Mouse (Mus musculus): ENCODE data around the gene Naglu.

Gene Naglu

DNA sequence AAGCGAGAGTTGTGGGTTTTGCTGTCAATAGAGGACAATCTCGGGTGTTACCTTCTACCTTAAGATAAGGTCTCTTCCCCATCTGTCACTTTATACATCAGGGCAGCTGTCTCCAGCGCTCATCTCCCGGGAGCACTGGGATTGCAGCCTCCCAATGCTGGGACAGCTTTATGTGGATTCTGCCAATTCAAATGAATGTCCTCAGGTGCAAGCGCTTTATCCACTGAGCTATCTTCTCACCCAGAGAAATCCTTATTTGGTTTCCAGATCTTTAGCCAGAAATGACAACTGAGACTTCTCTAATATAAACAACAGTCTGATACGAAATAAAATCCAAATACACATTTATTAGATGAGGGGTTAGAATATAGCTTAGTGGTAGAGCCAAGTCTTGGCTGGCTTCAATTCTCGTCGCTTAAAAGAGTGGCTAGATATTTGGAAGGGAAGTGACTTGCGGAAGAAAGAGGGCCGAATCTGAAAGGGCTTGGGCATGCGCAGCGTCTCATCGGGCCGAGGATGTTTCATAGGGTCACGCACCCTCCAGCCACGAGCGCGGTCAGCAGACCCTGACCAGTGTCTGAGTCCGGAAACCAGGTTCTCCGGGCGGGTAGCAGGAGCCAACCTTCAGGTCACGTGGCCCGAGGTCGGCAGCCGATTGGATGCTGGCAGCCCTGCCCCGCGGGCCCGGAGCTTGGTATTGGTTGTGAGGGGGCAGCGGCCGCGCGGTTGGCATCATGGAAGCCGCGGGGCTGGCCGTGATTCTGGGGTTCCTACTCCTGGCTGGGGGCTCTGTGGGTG is at the start of gene Naglu:
TSS of gene Naglu (plus strand) at position 622 of the 798 bp plus-strand sequence.
- peak; percentile 94 for DNase-seq (ENCODE audit: low spot score)

GRCm38 (mm10) chr11:101023371-101023770 is 46.4 kb upstream of the Naglu start:
- peak; percentile 29 for DNase-seq (ENCODE audit: low spot score)

- no peak for DNase-seq (ENCODE audit: low spot score)
Observed at GRCm38 (mm10) chr11:101024001-101024400, 45.8 kb upstream of the Naglu start.

GRCm38 (mm10) chr11:101027121-101027520 is 42.7 kb upstream of the Naglu start:
- no peak for DNase-seq (ENCODE audit: low spot score)

DNA sequence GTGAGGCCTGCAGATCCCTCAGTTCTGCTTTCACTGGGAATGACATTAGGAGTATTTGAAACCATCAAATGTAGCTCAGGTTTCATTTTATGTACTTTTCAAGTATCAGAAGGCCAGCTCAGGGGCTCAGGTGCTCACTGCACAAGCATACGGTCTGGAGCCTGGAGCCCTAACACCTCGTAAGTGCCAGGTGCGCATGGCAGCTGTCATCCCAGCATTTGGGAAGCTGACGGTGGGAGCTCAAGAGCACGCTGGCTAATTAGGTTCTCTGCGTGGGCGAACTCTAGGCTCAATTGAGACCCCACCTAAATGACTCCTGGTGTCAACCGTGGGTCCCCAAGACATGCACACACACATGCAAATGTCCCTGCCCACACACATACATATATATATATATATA is 40.5 kb upstream of the Naglu start:
- no peak for DNase-seq (ENCODE audit: low spot score)

DNA sequence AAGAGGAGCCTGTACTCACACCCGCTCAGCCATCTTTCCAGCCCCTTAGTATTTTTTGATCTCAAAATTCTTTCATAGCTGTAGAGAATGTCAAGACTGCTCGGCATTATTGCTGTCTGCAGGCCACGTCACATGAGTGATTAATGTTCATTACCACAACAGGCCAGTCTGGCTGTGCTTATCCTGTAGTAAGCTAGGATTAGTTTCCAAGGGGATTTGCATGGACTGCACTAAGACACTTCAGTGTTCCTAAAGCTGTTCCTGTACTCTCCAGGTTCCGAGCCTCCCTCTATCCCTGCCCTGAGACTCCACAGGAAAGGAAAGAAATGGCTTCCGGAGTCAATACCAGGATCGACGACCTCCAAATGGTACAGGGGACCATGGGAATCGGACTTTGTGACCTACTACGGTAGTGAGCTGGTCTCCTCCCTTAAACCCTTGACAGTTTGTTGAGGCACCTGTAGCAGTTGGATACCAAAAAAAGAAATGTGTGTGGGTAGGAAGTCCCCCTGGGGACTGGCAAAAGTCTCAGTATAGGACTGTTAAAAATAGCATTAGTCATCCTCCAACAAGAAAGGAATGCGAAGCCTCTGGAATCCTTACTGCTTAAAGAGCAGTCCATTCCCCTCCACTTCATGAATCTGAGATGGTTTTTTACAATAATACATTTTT is 39.5 kb upstream of the Naglu start:
- no peak for DNase-seq (ENCODE audit: low spot score)

GRCm38 (mm10) chr11:101030808-101031156 is 39.0 kb upstream of the Naglu start:
- no peak for DNase-seq (ENCODE audit: low spot score)

- DNase-seq (ENCODE audit: low spot score) = no peak
Observed at GRCm38 (mm10) chr11:101031470-101031869, 38.3 kb upstream of the Naglu start.

DNA sequence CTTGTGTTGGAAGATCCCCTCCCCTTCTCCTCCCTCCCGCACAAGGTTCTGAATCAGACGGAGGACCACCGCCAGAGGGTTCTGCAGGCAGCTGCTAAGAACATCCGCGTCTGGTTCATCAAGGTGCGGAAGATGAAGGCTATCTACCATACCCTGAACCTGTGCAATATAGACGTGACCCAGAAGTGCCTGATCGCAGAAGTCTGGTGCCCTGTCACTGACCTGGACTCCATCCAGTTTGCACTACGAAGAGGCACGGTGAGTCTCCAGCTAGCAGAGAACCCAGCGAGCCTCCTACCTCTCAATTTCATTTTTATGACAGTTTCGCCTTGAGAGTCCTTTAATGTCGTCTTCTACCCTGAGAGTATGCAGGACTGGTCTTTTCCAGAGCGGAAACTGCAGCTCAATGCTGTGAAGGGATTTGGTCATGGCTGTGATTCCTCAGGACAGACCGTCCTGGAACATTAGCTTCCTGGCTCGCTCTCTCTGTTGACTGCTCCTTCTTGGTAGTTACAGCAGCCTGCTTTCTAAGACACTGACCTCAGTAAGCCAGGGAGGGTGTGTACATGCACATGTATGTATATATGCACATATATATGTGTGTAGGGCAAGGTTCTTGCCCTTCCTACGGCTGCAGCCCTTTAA is 35.8 kb upstream of the Naglu start:
- peak; percentile 23 for DNase-seq (ENCODE audit: low spot score)

DNA sequence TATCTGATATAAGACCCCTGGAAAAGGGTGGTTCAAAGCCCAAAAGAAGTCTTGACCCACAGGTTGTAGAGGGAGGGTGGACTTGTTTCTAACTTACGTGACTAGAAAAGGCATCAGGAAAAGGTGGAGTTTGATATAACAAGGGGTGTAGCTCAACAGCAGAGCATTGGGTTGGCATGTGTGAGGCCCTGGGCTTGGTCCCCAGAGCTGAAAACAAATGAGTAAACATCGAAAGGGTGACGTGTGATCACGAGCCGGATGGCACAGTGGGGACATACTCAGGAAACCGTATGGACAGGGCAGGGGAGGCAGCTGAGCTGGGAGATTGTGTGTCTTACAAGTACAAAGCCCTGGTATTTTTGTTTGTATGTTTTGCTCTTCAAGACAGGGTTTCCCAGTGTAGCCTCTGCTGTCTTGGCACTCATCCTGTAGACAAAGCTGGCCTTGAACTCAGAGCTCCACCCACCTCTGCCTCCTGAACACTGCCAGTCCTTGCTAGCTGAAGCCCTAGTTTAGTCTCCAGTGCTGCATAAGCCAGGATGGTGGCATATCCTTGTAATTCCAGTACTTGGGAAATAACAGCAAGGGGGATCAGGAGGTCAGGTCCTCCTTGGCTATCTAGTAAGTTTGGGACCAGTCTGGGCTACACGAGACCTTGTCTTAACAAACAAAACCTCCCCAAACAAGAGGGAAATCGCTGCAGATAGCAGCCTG is 35.0 kb upstream of the Naglu start:
- DNase-seq (ENCODE audit: low spot score) = peak; percentile 20

GRCm38 (mm10) chr11:101035328-101035695 is 34.5 kb upstream of the Naglu start:
- DNase-seq (ENCODE audit: low spot score) = no peak

- DNase-seq (ENCODE audit: low spot score) = no peak
Observed at GRCm38 (mm10) chr11:101037795-101038194, 32.0 kb upstream of the Naglu start.

- no peak for DNase-seq (ENCODE audit: low spot score)
Observed at GRCm38 (mm10) chr11:101045826-101046225, 24.0 kb upstream of the Naglu start.

GRCm38 (mm10) chr11:101046440-101046839 is 23.4 kb upstream of the Naglu start:
- DNase-seq (ENCODE audit: low spot score) = no peak

- no peak for DNase-seq (ENCODE audit: low spot score)
Observed at GRCm38 (mm10) chr11:101047502-101047901, 22.3 kb upstream of the Naglu start.

- DNase-seq (ENCODE audit: low spot score) = no peak
Observed at GRCm38 (mm10) chr11:101050359-101050758, 19.5 kb upstream of the Naglu start.

- no peak for DNase-seq (ENCODE audit: low spot score)
Observed at GRCm38 (mm10) chr11:101051051-101051493, 18.7 kb upstream of the Naglu start.

DNA sequence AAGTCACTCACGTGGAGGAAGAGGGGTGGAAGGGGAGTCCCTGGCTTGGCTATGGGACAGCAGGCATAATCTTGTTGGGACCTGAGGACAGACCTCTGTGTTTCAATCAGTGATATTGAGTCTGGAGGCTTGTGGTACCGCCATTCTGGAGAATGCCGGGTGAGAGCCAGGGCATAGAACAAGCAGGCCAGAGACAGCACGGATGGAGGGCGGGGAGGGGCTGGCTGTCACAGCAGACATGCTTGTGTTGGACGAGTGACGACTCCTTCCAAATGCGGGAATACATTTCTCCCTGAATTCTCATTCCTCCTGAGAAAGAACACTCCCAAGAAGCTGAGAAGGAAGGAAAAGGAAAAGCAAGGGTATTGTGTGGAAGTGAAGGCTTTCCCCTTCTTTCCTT is 18.2 kb upstream of the Naglu start:
- no peak for DNase-seq (ENCODE audit: low spot score)

- DNase-seq (ENCODE audit: low spot score) = peak; percentile 72
Observed at GRCm38 (mm10) chr11:101052751-101053473, 16.9 kb upstream of the Naglu start.

GRCm38 (mm10) chr11:101053974-101054373 is 15.8 kb upstream of the Naglu start:
- DNase-seq (ENCODE audit: low spot score) = no peak

GRCm38 (mm10) chr11:101055418-101055817 is 14.4 kb upstream of the Naglu start:
- no peak for DNase-seq (ENCODE audit: low spot score)

GRCm38 (mm10) chr11:101056885-101057284 is 12.9 kb upstream of the Naglu start:
- peak; percentile 67 for DNase-seq (ENCODE audit: low spot score)

Measured in testis, postnatal 14 days (tissue).